Mouse (Mus musculus) midbrain, embryonic 11.5 days (tissue): Measurements from ENCODE around the gene Gm29049. TPM values are rescaled to one million over a fixed set of nuclear protein-coding genes. Genes with fewer than 3 reads are reported as not detected.
"Not testable (repeated sequence)": the region's sequence is repeated elsewhere in the genome, so short reads cannot be mapped to it uniquely, and the experiment has no call there.

Experiments used
- ATAC-seq: fragments of 200-750 bp; cut with Nextera tagmentation; 2 replicates; pipeline ENCODE4 v1.8.0; 2017; ENCODE audit warnings: moderate TSS enrichment, moderate library complexity; ENCODE audit not compliant: low FRiP score
- DNase-seq: peaks from one replicate; pipeline ENCODE4 v3.0.0; 2015; ENCODE audit warnings: low spot score; ENCODE audit errors: missing footprints
- H3K27ac ChIP-seq: fragments of 300-500 bp; sonication (generic); 2 replicates; pipeline ENCODE4 v1.5.1; 2014; ENCODE audit warnings: low read depth, low read length
- H3K27me3 ChIP-seq: fragments of 300-500 bp; sonication (generic); 2 replicates; pipeline ENCODE4 v1.6.1; 2014; ENCODE audit warnings: mild to moderate bottlenecking, low read length, moderate library complexity, mixed read lengths; ENCODE audit not compliant: control insufficient read depth, insufficient read depth
- H3K36me3 ChIP-seq: fragments of 300-500 bp; sonication (generic); 2 replicates; pipeline ENCODE4 v1.6.1; 2014; ENCODE audit warnings: mild to moderate bottlenecking, low read length, moderate library complexity, mixed read lengths; ENCODE audit not compliant: control insufficient read depth, insufficient read depth
- H3K4me1 ChIP-seq: fragments of 300-500 bp; sonication (generic); 2 replicates; pipeline ENCODE4 v1.6.1; 2014; ENCODE audit warnings: low read length; ENCODE audit not compliant: control insufficient read depth, insufficient read depth
- H3K4me2 ChIP-seq: fragments of 300-500 bp; sonication (generic); 2 replicates; pipeline ENCODE4 v1.6.1; 2014; ENCODE audit warnings: mild to moderate bottlenecking, moderate library complexity
- H3K4me3 ChIP-seq: fragments of 300-500 bp; sonication (generic); 2 replicates; pipeline ENCODE4 v1.5.1; 2014; ENCODE audit warnings: low read depth, low read length
- H3K9ac ChIP-seq: fragments of 300-500 bp; sonication (generic); 2 replicates; pipeline ENCODE4 v1.6.1; 2014; ENCODE audit warnings: low read length
- H3K9me3 ChIP-seq: fragments of 300-500 bp; sonication (generic); 2 replicates; pipeline ENCODE4 v1.6.1; 2016; ENCODE audit warnings: low read length; ENCODE audit not compliant: control insufficient read depth
- WGBS: fragments of 180-500 bp; shearing (Covaris S2); extraction: QIAGEN DNeasy Blood & Tissue Kit; methylation state at CpG from one replicate; pipeline ENCODE4 v1.1.7; 2014; 5-methylcytosine and 5-hydroxymethylcytosine counted together
- polyA plus RNA-seq: library from polyadenylated mRNA; unstranded; fragments of >200 nt; fragmentation: Nextera tagmentation; extraction: Ambion mirVana; gene quantifications from 2 replicates; pipeline ENCODE4 v1.2.1, GENCODE M21; 2014

The Gm29049 gene
- not detected in 2 replicates for polyA plus RNA-seq

- H3K9me3 ChIP-seq, DNase-seq, H3K4me2 ChIP-seq, H3K36me3 ChIP-seq, H3K9ac ChIP-seq, H3K4me1 ChIP-seq, H3K27ac ChIP-seq, H3K4me3 ChIP-seq, H3K27me3 ChIP-seq, ATAC-seq: not testable (repeated sequence)
- WGBS = 82% methylated on average over 2 of the region's 3 CpGs
Observed at GRCm38 (mm10) chrY:7997068-7997467, at the start of gene Gm29049. Gene Gm29049, minus strand, starts transcription at chrY:7997168.

Other genes with a start within 250 kb of the Gm29049 start
- not detected in 2 replicates for gene Gm20825, start 74.3 kb upstream of the Gm29049 start, polyA plus RNA-seq